Mouse (Mus musculus): ENCODE results near the gene Adcy6. TPM values are rescaled to one million over a fixed set of nuclear protein-coding genes. Genes with fewer than 3 reads are reported as not detected.

Gene Adcy6
- polyA plus RNA-seq, 1 experiment from 2014 or later, result 6.2 TPM

DNA sequence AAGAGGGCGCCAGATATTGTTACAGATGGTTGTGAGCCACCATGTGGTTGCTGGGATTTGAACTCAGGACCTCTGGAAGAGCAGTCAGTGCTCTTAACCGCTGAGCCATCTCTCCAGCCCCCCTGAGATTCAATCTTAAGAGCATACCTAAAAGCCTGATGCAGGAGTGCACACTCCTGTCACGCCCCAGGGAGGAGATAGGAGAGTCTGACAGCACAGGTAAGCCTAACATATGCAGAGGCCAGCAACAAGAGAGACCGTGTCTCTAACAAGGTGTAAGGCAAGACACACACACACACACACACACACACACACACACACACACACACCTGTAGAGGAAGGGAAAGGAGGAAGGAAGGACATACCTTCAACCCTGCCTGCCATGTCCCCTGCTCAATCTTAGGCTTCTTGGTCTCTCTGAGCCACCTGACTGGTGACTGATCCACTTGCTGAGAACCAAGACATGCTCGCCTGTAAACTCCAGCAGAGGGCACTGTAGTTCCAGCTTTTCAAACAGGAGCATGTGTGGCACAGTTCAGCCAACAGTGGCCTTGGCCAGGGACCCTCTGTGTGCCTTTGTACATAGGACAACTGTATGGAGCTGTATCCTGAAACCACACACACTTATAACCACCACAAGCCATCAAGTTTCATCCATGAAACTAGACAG is 29.9 kb downstream of the Adcy6 start:
- H3K4me2 ChIP-seq, result no peak overlapping the region
- peaks cover 11% of the 10 kb centered on the region; the same call in 1 of the 2 replicates for H3K27me3 ChIP-seq
- H3K9me3 ChIP-seq (replicated peaks), result no peaks in the 10 kb centered on the region
- peak; percentile 66 for DNase-seq
- WGBS (ENCODE audit: insufficient replicate concordance), result 39% methylated on average over 5 of the region's 5 CpGs
- ATAC-seq (ENCODE audit: low read depth), result peak; percentile 77
- H3K9ac ChIP-seq, result no peak overlapping the region
- no peak overlapping the region for H3K27ac ChIP-seq
- H3K4me3 ChIP-seq (replicated peaks), result no peak overlapping the region
- no peaks in the 10 kb centered on the region for H3K36me3 ChIP-seq
- H3K4me1 ChIP-seq (replicated peaks), result peaks cover 6% of the 10 kb centered on the region

DNA sequence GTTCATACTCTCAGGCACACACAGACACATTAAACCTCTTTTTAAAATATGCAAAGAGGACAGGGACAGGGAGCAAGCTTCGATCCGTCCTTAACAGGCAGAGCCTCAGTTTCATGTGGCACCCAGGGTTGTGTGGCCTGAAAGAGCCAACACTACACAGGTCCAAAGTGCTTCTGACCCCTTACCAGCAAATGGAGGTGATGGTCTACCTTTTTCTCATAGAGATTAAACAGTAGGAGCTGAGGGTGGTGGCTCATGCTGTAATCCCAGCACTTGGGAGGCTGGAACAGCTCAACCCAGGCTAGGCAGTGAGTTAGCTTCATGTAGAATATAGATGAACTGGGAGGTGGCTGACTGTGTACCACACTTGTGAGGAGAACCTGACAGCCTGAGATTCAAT is 30.6 kb downstream of the Adcy6 start:
- Histone ChIP-seq H3K4me1 (replicated peaks) (peaks cover 3% of the 10 kb centered on the region; the same call in 1 of the 2 replicates), H3K36me3 (no peaks in the 10 kb centered on the region), H3K27me3 (peaks cover 11% of the 10 kb centered on the region; the same call in 1 of the 2 replicates), H3K27ac (no peak overlapping the region), H3K9ac (no peak overlapping the region), H3K4me3 (replicated peaks) (no peak overlapping the region), H3K4me2 (no peak overlapping the region), H3K9me3 (replicated peaks) (no peaks in the 10 kb centered on the region)
- no peak for ATAC-seq (ENCODE audit: low read depth)
- DNase-seq, result no peak
- 76% methylated on average over 2 of the region's 2 CpGs for WGBS (ENCODE audit: insufficient replicate concordance)

DNA sequence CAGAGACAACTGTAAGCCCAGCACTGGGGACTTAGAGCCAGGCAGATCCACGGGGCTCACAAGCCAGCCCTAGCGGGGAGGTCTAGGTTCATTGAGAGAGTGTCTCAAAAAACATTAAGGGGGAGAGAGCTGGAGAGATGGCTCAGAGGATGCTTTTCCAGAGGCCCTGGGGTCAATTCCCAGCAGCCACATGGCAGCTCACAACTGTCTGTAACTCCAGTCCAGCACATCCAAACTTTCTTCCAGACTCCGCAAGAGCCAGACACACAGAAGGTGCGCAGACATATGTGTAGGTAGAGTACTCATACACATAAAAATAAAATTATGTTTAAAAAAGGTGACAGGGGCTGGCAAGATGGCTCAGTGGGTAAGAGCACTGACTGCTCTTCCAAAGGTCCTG is 36.6 kb downstream of the Adcy6 start:
- H3K4me1 ChIP-seq (replicated peaks), result peaks cover 22% of the 10 kb centered on the region
- 66% methylated on average over 4 of the region's 4 CpGs for WGBS (ENCODE audit: insufficient replicate concordance)
- ATAC-seq (ENCODE audit: low read depth), result no peak
- no peak overlapping the region for H3K9ac ChIP-seq
- H3K4me2 ChIP-seq, result no peak overlapping the region
- H3K9me3 ChIP-seq (replicated peaks), result no peaks in the 10 kb centered on the region
- DNase-seq, result no peak
- peaks cover 5% of the 10 kb centered on the region; the same call in 1 of the 2 replicates for H3K27me3 ChIP-seq
- H3K27ac ChIP-seq, result no peak overlapping the region
- H3K36me3 ChIP-seq, result no peaks in the 10 kb centered on the region
- no peak overlapping the region for H3K4me3 ChIP-seq (replicated peaks)

DNA sequence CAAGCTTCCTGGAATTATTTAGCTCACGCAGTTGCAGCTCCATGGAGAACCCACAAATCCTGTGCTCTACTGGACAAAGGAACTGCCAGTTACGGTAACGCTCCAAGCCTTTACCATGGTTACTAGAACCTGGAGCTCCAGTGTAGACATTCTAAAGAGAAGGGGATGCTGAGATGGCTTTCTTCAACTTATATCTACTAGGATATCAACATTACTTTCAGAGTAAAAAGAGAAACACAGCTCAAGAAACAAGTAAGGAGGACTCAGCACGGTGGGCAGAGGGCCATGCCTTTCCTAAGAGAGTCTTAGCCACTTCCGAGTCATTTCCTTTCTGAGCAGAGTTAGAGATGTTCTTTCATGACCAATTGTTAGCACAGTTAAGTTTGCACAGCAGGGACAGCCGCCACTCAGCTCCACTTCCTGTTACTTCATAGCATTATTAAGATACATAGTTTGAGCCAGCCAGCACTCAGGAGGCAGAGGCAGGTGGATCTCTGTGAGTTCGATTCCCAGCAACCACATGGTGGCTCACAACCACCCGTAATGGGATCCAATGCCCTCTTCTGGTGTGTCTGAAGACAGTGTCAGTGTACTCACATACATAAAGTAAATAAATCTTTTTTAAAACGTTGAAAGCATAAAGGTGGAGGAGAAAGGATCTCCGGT is 38.9 kb downstream of the Adcy6 start, which contains the start of the genes Ccnt1 and 4930415O20Rik:
Gene Ccnt1, minus strand, starts transcription at position 51 of the 666 bp plus-strand sequence.
Gene 4930415O20Rik, plus strand, starts transcription at position 132 of the 666 bp plus-strand sequence.
- 58% methylated on average over 10 of the region's 10 CpGs for WGBS (ENCODE audit: insufficient replicate concordance)
- H3K4me3 ChIP-seq (replicated peaks), result no peak within 1 kb of the TSS
- peaks cover 3% of the 10 kb centered on the region; the same call in 1 of the 2 replicates for H3K36me3 ChIP-seq
- ATAC-seq (ENCODE audit: low read depth), result no peak
- H3K27me3 ChIP-seq, result no peaks in the 10 kb centered on the region
- peaks cover 26% of the 10 kb centered on the region for H3K4me1 ChIP-seq (replicated peaks)
- H3K4me2 ChIP-seq, result 0 out of 2 replicates have a peak within 1 kb of the TSS, but pooled peaks have one; percentile 87
- no peak within 1 kb of the TSS for H3K9ac ChIP-seq
- no peaks in the 10 kb centered on the region for H3K9me3 ChIP-seq (replicated peaks)
- H3K27ac ChIP-seq, result no peak within 1 kb of the TSS
- DNase-seq, result no peak

DNA sequence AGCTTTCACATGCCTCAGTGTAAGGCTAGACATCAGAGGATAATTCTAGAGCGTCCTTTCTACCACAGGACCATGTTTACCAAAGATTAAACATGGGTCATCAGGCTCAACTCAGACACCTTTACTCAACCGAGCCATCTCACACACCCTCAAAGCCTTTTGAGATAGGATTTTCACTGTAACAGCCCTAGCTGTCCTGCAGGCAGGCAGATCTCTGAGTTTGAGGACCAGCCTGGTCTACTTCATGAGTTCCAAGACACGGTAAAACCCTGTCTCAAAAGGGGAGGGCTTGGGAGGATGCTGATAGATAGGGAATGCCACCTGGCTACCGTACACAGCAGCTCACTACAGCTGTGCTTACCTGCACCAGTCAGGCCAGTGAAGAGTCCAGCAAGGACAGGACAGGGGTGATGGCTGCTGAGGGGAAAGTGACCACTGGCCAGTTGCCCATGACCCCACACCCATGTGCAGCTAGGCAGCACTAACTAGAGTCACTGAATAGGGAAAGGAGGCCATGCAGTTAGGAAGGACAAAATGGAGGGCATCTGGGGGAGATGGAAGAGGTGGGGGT is 40.0 kb downstream of the Adcy6 start:
- Histone ChIP-seq H3K27ac (no peak overlapping the region), H3K9me3 (replicated peaks) (no peaks in the 10 kb centered on the region), H3K36me3 (peaks cover 15% of the 10 kb centered on the region), H3K4me3 (replicated peaks) (no peak overlapping the region), H3K4me2 (0 out of 2 replicates have a peak overlapping the region, but pooled peaks have one; percentile 87), H3K27me3 (no peaks in the 10 kb centered on the region), H3K4me1 (replicated peaks) (peaks cover 37% of the 10 kb centered on the region), H3K9ac (no peak overlapping the region)
- no peak for ATAC-seq (ENCODE audit: low read depth)
- 63% methylated on average over 4 of the region's 4 CpGs for WGBS (ENCODE audit: insufficient replicate concordance)
- no peak for DNase-seq

DNA sequence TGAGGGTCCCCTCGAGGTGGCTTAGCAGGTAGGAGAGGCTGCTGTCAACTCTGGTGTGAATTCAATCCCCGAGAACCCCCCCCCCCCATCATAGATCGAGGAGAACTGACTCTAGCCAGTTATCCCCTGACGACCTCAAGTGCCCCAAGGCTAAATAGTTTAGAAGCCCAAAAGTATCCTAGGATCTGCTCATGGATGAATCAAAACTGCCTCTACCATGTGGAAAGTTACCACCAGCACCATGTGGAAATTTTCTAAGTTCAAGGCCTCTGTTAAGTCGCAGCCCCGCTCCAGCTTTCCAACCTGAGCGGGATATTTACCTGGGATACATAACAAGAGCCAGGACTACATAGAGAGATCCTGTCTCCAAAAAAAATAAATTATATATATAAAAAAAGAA is 40.7 kb downstream of the Adcy6 start:
- H3K4me3 ChIP-seq (replicated peaks), result peak overlapping the region; percentile 93
- no peak for ATAC-seq (ENCODE audit: low read depth)
- H3K36me3 ChIP-seq, result peaks cover 19% of the 10 kb centered on the region
- peak overlapping the region; percentile 87 for H3K4me2 ChIP-seq
- H3K9me3 ChIP-seq (replicated peaks), result no peaks in the 10 kb centered on the region
- DNase-seq, result no peak
- 61% methylated on average over 7 of the region's 7 CpGs for WGBS (ENCODE audit: insufficient replicate concordance)
- no peaks in the 10 kb centered on the region for H3K27me3 ChIP-seq
- peak overlapping the region; percentile 89 for H3K9ac ChIP-seq
- H3K27ac ChIP-seq, result peak overlapping the region; percentile 91
- H3K4me1 ChIP-seq (replicated peaks), result peaks cover 42% of the 10 kb centered on the region

DNA sequence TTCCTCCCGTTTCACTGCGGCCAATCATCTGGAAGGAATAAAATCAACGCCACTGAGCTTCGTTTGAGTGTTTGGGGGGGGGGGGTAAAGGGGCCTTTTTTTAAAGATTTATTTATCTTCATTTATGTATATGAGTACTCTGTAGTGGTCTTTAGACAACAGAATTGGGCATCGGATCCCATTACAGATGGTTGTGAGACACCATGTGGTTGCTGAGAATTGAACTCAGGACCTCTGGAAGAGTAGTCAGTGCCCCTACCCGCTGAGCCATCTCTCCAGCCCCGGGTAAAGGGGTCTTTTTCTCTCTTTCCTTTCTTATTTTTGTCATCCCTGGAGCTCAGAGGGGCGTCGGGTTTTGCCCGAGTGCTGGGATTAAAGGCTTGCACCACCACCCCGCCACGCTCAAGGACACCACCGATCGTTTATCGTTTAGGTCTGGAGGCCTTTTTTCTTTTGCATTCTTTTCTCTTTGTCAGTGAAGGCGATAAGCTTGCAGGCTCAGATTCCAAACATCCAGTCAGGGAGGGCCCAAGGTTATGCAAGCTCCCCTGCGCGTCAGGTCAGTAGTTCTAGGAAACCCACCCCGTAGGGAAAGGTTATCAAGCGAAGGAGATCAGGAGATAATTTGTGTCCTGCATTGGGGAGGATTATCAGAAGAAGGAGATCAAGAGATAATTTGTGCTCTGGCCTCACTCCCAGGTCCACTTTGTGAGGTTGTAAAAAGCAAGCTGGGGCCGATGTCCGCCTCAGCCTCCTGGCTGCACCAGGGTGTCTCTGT is 41.4 kb downstream of the Adcy6 start:
- peak overlapping the region; percentile 91 for H3K27ac ChIP-seq
- peak overlapping the region; percentile 89 for H3K9ac ChIP-seq
- peak overlapping the region; percentile 93 for H3K4me3 ChIP-seq (replicated peaks)
- DNase-seq, result no peak
- no peaks in the 10 kb centered on the region for H3K9me3 ChIP-seq (replicated peaks)
- 4% methylated on average over 22 of the region's 22 CpGs for WGBS (ENCODE audit: insufficient replicate concordance)
- H3K4me2 ChIP-seq, result peak overlapping the region; percentile 87
- ATAC-seq (ENCODE audit: low read depth), result no peak
- H3K27me3 ChIP-seq, result no peaks in the 10 kb centered on the region
- peaks cover 26% of the 10 kb centered on the region for H3K36me3 ChIP-seq
- H3K4me1 ChIP-seq (replicated peaks), result peaks cover 45% of the 10 kb centered on the region

DNA sequence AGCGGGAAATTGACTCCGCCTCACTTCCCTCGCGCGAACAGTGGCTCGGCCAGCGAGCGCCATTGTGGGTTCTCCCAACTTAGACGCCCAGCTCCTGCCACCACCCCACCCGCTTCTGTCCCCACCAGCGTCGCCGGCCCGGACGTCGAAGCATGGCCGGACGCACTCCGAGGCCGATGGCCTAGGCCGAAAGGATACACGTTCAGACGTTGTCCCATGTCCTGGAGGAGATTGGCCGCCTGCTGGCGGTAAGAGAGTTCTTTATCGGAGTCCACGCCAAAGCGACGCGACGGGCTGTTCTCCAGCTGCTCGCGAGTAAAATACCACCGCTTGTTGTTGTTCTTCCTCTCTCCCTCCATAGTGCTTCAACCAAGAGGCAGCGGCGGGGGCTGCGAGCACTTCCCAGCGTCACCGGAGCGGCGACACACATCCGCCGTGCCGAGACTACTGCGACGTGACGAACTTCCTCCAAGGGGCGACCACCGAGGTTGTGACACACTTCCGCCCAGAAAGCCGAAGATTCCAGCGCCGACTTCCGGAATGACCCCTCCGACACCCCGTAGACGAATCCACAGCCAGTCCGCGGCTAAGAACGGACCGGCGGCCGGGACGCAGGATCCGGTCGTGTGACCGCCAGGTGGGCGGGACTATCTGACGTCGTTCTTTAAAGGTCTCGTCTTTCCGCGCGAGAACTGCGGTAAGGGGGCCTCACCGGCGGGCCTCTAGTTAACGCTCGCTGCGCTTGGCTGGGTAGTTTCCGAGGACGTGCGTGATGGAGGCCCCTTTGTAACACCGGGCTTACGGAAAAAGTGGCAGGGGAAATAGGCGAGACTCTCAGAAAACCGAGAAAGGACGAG is 42.4 kb downstream of the Adcy6 start:
- H3K9ac ChIP-seq, result peak overlapping the region; percentile 95
- peaks cover 46% of the 10 kb centered on the region for H3K4me1 ChIP-seq (replicated peaks)
- ATAC-seq (ENCODE audit: low read depth), result peak; percentile 93
- under 1% methylated on average over 88 of the region's 88 CpGs for WGBS (ENCODE audit: insufficient replicate concordance)
- H3K36me3 ChIP-seq, result peaks cover 35% of the 10 kb centered on the region
- H3K27ac ChIP-seq, result peak overlapping the region; percentile 99
- peak overlapping the region; percentile 93 for H3K4me3 ChIP-seq (replicated peaks)
- peak overlapping the region; percentile 87 for H3K4me2 ChIP-seq
- H3K27me3 ChIP-seq, result no peaks in the 10 kb centered on the region
- H3K9me3 ChIP-seq (replicated peaks), result no peaks in the 10 kb centered on the region
- peak; percentile 99 for DNase-seq

DNA sequence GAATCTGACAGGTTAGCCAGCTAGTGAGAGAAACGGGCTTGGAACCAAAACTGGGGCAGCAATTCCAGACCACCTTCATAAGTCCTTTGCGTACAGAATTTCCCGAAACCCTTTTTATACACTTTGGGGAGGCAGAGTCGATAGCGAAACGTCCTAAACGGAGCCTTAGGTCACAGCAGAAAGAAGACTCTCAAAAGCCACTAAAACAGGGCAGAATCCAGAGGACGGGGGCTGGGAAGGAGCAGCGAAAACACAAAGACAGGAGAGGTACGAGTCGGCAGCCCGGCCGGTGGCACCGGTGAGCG is 43.0 kb downstream of the Adcy6 start:
- Histone ChIP-seq H3K9me3 (replicated peaks) (no peaks in the 10 kb centered on the region), H3K4me3 (replicated peaks) (peak overlapping the region; percentile 93), H3K27me3 (no peaks in the 10 kb centered on the region), H3K36me3 (peaks cover 40% of the 10 kb centered on the region), H3K4me1 (replicated peaks) (peaks cover 47% of the 10 kb centered on the region), H3K9ac (peak overlapping the region; percentile 95), H3K4me2 (peak overlapping the region; percentile 82), H3K27ac (peak overlapping the region; percentile 99)
- ATAC-seq (ENCODE audit: low read depth) (no peak), DNase-seq (no peak)
- WGBS (ENCODE audit: insufficient replicate concordance), result under 1% methylated on average over 15 of the region's 15 CpGs

DNA sequence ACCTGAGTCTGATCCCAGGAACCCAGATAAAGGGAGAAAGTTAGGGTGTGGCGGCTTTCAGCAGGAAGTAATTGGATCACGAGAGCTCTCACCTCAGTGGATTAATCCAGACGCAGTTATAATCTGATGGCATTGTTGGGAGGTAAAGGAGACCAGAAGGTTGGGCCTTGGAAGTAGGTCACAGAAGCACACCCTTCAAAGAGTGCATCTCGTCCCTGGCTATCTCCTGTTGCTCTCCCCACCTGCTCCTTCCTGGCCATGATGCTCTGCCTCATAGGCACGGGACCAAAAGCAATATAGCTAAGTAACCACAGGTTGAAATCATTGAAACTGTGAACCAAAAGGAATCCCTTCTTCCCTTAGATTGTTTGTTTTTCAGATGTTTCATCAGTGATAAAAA is 52.7 kb downstream of the Adcy6 start:
- WGBS (ENCODE audit: insufficient replicate concordance), result 84% methylated on average over 5 of the region's 5 CpGs
- peaks cover 85% of the 10 kb centered on the region for H3K36me3 ChIP-seq
- ATAC-seq (ENCODE audit: low read depth), result no peak
- no peaks in the 10 kb centered on the region for H3K27me3 ChIP-seq
- H3K4me2 ChIP-seq, result no peak overlapping the region
- no peak overlapping the region for H3K4me3 ChIP-seq (replicated peaks)
- no peak overlapping the region for H3K27ac ChIP-seq
- no peaks in the 10 kb centered on the region for H3K9me3 ChIP-seq (replicated peaks)
- DNase-seq, result no peak
- peaks cover 3% of the 10 kb centered on the region; the same call in 1 of the 2 replicates for H3K4me1 ChIP-seq (replicated peaks)
- H3K9ac ChIP-seq, result no peak overlapping the region
